Mouse (Mus musculus) WW6 (cell line): ENCODE data around the gene Dclk3.
A peak's percentile ranks its signal among the peaks of the same experiment; 100 is the strongest.

Experiments
- DNase-seq: peaks from one replicate; pipeline ENCODE4 v3.0.0-alpha.2; 2013; ENCODE audit warnings: low read depth, low spot score

The Dclk3 gene

GRCm38 (mm10) chr9:111486645-111487477 is 48.0 kb downstream of the Dclk3 start:
- DNase-seq = no peak

- no peak for DNase-seq
Observed at GRCm38 (mm10) chr9:111490583-111490982, 51.7 kb downstream of the Dclk3 start.

- no peak for DNase-seq
Observed at GRCm38 (mm10) chr9:111491280-111491679, 52.4 kb downstream of the Dclk3 start.

GRCm38 (mm10) chr9:111493490-111493889 is 54.6 kb downstream of the Dclk3 start:
- no peak for DNase-seq

- peak; percentile 28 for DNase-seq
Observed at GRCm38 (mm10) chr9:111495561-111495960, 56.7 kb downstream of the Dclk3 start.

GRCm38 (mm10) chr9:111497074-111497811 is 58.4 kb downstream of the Dclk3 start:
- peak; percentile 28 for DNase-seq

GRCm38 (mm10) chr9:111500211-111500610 is 61.3 kb downstream of the Dclk3 start:
- no peak for DNase-seq

GRCm38 (mm10) chr9:111506075-111506474 is 67.2 kb downstream of the Dclk3 start:
- no peak for DNase-seq

GRCm38 (mm10) chr9:111514586-111515473 is 75.9 kb downstream of the Dclk3 start:
- no peak for DNase-seq

- DNase-seq = no peak
Observed at GRCm38 (mm10) chr9:111515536-111515935, 76.7 kb downstream of the Dclk3 start.

GRCm38 (mm10) chr9:111522226-111522625 is 83.3 kb downstream of the Dclk3 start:
- no peak for DNase-seq

- DNase-seq = peak; percentile 5
Observed at GRCm38 (mm10) chr9:111523111-111523510, 84.2 kb downstream of the Dclk3 start.

- DNase-seq = no peak
Observed at GRCm38 (mm10) chr9:111523871-111524270, 85.0 kb downstream of the Dclk3 start.

GRCm38 (mm10) chr9:111534744-111535423 is 96.0 kb downstream of the Dclk3 start:
- DNase-seq = no peak

- no peak for DNase-seq
Observed at GRCm38 (mm10) chr9:111535445-111536064, 96.7 kb downstream of the Dclk3 start.
